Mouse (Mus musculus) erythroblast, embryonic 14.5 days (primary cell): Measurements from ENCODE around the gene Dgke.
"Not testable (repeated sequence)": the region's sequence is repeated elsewhere in the genome, so short reads cannot be mapped to it uniquely, and the experiment has no call there.

Experiments used
- GATA1 ChIP-seq: IDR thresholded peaks from 2 replicates; pipeline ENCODE4 v1.6.1; 2012; ENCODE audit warnings: low read length, inconsistent platforms, mixed read lengths
- TAL1 ChIP-seq: IDR thresholded peaks from 3 replicates; pipeline ENCODE4 v1.6.1; 2012; ENCODE audit warnings: low read length, inconsistent platforms, mixed read lengths

GRCm38 (mm10) chr11:89097292-89097691 is 30.6 kb upstream of the Dgke start:
- TF ChIP-seq TAL1, GATA1: not testable (repeated sequence)
